Mouse (Mus musculus) thymus, postnatal 36 days (tissue): ENCODE measurements around the gene Krt80.
"Not testable (repeated sequence)": the region's sequence is repeated elsewhere in the genome, so short reads cannot be mapped to it uniquely, and the experiment has no call there.

Source experiments
- DNase-seq, 2 experiments: peaks; one replicate each; pipeline ENCODE4 v3.0.0; 2022; ENCODE audit warnings: mixed read lengths in 2 of 2

Krt80 gene

DNA sequence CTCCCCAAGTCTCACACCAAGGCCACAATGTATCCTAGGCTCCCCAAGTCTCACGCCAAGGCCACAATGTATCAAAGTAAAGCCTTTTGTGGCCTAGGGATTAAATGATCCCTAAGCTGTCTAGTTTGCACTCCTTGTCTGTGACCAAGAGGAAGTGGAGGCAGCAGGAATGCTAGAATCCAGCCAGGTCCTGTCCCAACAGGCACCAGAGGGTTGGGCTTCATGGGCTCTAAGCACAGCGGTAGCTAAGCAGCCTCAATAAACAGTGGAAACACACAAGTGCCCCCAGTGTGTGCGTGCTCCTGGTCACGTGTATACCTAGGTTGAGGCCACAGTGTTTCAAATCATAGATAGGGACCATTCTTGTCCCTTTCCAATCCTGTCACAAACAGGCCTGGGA, 31.6 kb downstream of the Krt80 start:
- DNase-seq: no peak

DNA sequence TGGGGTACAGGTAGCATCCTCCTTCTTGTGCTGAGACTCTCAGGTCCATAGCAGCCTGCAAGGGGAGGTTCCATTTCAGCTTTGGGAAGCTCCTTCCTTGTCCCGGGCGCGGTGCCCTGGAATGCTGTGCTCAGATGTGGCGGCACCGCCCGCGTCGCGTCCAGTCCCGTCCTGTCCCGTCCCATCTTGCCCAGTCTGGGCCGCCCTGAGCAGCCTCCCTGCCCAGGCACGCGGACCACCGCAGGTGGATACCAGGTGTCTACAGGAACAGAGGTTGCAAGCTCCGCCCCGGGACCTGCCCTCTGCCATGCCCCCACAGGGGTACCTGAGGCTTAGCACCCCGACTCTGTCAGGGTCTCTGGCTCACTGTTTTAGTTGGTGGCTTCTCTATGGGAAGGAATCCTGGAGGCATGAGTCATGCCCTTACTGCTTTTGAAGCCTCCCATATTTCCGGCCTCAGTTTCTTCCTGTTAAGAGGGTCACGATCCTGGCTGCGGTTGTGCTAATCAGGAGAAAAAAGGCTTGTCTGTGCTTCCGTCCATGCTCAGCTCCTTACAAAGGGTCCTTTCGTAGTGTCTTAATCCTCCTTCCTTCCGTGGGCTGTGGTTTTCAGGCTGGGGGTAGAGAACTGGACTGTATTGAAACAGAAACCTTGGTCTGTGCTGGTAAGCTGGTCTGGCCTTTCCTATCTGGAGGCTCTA, 33.3 kb downstream of the Krt80 start:
- DNase-seq: no peak

DNA sequence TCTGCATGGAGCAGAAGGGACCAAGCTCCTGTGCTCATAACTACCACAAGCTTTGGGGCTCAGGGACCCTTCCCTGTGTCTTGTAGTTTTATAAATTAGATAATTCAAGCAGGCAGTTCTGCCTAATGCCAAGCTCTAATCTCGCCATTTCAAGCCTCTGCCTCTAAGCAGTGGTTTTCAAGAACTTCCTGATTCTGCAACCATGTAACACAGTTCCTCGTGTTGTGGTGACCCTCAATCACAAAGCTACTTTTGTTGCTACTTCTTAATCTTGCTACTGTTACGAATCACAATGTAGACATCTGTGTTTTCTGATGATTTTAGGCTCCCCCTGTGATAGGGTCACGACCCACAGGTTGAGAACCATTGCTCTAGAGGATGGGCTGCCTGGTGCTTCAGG, 36.3 kb downstream of the Krt80 start:
- DNase-seq: no peak

DNA sequence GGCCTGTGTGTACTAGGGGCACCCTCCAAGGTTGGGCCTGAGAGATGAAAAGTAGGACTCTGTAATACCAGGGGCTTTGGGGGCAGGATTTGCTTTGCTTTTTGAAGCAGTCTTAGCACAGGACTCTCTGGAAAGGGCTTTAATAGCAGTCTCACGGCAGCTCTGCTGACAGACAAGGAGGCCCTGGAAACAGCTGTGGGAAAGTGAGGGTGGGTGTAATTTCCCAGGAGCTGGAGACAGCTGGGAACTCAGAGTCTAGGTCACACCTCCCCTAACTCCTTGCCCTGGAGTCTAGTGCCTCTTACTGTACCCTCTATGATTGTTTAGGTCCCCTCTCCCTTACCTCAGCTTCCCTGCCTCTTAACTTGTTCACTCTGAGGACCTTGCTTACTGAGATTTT, 36.8 kb downstream of the Krt80 start:
- no peak for DNase-seq

DNA sequence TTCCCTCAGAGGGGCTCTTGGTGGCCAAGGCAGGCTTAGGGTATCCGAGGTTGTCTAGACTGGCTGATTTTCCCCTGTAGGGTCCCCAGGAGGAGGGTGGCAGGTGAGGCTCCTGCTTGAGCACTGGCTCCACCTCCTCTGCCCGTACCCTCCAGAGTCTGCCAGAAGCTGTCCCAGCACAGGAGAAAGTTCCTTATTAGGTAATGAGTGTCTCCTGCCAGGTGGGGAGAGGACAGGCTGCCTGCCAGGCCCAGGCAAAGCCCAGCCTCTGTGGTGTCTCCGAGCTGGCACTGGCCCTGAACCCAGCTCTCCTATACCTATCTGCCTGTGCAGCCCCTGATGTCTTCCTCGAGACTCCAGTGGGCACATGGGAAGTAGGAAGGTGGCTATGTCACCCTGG, 37.6 kb downstream of the Krt80 start:
- DNase-seq: no peak

DNA sequence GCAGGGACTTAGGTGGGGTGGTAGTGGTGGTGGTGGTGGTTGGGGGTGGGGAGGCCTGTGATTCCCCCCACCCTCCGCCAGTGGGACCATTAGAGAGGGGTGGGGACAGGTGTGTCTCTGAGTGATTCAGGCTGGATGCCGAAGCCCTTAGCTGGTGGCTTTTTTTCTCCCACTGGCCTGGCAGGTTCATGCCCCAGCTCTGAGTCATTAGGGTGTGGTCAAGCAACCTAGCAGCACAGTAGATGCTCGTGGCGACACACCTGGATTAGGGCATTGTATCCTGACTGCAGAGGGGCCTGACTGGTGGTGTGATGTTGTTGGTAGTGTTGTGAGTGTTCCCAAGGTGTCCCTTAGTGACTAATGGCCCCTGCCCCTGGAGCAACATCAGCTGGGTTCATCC, 38.9 kb downstream of the Krt80 start:
- no peak for DNase-seq

DNA sequence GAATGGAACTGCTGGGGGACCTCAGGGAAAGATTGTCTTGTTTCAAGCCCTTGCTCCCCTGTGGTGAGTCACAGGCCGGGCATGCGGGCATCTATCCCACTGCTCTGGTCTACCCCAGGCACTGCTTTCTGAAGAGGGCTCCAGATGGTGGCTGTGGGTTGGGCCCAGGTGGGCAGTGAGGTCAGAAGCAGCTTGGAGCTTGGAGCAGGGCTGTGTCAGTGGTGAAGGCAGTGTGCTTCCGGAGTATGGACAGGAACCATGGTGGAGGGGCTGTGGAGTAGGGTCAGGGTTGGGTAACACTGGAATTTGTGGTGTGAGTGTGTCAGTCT, 40.4 kb downstream of the Krt80 start:
- no peak for DNase-seq

DNA sequence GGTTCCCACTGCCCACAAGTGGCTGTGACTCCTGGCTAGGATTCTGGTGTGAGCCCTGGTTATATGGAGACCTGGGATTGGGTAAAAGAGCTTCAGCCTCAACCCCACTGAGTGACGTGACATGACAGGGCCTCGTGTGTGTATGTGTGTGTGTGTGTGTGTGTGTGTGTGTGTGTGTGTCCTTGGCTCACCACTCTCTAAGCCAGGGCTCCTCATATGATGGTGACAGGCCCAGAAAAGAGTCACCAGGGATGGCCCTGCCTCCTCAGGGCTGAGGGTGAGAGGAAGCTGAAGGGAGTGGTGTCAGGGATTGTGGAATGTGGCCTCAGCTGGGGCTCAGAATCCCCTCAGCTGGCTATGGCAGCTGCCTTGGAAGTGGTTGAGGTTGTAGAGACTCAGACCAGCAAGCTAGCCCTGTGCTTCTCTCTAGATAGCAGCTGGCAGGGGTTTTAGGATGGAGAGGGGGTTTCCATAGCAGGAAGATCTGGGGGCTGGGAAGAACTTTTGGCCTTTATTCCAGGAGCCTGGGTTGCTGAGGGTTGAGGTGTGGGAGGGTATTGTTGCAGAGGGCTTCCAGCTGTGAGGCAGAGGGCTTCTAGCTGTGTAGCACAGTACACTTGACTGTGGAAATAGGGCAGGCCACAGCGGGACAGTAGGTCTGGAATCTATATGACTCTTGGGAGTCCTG, 40.9 kb downstream of the Krt80 start:
- no peak for DNase-seq

DNA sequence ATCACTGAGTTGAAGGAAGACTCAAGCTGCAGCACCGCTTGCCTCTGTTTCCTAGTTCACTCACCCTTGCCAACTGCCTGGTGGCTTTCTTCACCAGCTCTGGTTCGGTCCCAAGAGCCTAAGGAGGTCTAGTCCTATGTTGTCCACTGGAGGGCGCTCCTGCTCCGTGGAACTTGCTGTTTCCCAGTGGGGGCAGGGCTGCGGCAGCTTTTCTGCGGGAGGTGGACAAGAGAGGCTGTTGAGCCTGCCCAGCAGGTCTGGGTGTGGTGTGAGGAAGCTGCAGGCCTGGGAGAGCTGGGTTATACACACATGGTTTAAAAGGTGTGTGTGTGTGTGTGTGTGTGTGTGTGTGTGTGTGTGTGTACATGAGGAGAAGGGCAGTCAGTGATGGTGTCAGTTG, 42.7 kb downstream of the Krt80 start:
- DNase-seq: peak; percentile 41 to 45

DNA sequence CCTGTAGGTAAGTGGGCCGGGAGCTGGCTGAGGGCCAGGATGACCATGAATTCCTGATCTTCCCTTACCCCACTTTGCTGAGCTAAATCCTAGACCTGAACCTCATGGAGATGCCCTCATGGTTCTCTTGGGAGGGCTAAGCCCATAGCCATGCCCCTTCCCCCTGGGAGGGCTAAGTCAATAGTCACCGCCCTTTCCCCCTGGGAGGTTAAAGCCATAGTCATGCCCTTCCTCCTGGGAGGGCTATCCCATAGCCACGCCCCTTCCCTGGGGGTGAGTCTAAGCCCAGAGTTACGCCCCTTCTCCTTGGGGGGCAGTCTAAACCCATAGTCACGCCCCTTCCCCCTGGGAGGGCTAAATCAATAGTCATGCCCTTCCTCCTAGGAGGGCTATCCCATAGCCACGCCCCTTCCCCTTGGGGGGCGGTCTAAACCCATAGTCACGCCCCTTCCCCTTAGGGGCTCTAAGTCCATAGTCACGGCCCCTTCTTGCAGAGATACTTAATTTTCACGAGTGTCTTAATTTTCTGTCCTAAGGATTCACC, 43.9 kb downstream of the Krt80 start:
- no peak for DNase-seq

DNA sequence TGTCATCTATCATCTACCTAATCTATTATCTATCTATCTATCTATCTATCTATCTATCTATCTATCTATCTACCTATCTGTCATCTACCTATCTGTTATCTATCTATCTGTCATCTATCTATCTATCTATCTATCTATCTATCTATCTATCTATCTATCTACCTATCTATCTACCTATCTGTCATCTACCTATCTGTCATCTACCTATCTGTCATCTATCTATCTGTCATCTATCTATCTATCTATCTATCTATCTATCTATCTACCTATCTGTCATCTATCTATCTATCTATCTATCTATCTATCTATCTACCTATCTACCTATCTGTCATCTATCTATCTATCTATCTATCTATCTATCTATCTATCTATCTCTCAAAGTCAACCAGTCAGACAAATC, 45.6 kb downstream of the Krt80 start:
- DNase-seq: not testable (repeated sequence)

DNA sequence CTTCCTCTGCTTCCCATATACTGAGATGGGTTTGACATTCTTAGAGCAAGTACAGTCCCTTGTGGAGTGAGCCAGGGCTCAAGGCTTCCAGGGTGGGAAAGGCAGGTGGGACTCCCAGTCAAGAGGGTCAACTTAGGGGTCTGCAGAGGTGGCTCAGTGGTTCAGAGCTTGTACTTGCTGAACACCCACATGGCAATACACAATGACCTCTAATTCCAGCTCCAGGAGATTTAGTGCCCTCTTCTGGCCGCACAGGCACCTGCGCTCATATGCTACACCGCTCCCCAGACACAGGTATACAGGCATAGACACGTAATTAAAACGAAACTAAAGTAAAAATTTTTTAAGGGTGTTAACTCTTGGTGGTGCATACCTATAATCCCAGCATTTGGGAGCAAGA, 46.5 kb downstream of the Krt80 start:
- no peak for DNase-seq

DNA sequence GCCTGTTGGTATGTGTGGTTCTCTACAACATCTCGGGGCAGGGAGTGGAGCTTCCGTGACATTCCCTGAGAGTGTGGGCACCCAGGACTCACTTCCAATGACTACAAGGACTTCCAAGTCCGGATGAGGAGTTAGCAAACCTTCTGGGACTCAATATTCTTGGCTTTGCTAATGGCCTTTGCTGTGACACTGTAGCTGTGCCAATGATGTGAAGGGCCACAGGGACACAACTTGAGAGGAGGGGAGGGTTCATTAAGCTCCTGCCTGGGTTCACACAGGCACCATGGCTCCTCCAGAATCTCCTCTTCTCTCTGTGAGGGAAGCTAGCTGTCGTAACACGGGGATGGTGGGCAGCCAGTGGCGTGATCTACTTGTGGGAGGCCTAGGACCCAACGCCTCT, 47.3 kb downstream of the Krt80 start:
- DNase-seq: no peak

DNA sequence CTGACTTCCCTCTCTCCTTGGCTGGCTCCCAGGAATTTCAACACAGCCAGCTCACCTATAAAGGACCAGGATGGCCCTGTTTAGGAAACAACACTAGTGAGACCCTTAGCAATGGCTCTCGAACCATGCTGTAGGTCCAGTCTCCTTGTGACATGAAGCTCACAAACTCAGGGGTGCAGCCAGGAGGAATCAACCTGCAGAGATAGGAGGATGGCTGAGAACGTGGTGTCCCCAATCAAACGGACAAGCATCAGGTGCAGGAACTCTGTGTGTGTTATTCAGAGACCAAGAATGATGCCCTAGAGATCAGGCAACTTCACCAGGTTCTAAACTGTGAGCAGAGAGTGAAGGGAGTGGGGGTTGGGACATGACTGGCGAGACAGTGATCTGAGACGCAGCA, 47.9 kb downstream of the Krt80 start:
- DNase-seq: no peak

DNA sequence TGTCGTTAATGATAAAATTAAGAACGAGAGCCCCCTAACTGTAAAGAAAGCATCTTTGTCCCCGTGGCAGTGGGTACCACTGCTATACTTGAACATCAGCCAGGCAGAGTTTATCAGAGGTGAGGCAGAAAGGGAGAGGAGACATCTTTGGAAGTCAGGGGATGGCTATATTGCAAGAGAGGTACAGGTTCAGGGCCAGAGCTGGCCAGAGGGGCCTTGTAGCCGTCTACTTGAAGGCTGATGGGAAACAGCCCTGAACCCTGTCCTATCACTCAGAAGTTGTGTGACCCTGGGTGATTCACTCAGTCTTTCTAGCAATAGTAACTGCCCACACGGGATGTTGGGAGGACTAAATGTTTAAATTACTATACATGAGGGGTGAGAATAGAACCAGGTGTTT, 48.8 kb downstream of the Krt80 start:
- DNase-seq: no peak

DNA sequence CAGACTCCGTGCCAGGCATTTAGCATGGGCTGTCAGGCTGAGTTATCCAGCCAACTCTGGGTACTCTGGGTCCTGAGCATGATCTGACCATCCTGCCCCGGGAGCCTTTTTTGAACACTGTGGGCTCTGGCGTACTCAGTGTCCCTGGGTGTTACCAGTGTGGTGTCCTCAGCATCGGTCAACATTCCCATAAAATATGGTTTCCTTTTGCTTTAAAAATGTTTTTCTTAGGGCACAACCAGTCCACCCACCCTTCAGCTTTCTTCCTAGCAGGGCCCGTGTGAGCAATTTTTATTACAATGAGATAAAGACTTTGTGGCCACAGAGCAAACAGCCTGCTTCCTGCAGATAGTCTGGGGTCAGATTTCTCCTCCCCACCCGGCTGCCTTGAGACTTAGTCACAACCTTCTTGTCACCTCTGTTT, 49.3 kb downstream of the Krt80 start:
- no peak for DNase-seq

DNA sequence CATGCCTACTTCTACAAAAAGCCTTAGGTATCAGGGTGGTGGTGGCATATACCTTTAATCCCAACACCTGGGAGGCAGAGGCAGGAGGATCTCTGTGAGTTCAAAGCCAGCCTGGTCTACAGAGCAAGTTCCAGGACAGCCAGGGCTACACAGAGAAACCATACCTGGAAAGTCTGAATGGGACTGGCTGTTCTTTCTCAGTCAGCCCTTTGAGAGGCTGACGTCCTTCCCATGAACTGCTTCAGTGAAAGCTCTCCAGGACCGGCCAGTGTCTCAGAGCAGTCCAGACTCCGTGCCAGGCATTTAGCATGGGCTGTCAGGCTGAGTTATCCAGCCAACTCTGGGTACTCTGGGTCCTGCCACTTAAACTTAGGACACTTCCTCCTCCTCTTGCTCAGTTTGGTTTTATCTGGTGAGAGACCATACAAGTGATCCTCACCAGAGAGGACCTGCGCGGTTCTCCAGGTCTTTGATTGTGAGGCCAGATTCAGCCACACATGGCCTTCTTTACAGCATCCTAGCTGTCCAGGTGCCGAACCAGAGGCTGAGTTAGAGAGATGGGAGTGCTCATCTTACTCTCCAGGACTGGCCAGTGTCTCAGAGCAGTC, 49.8 kb downstream of the Krt80 start:
- DNase-seq: no peak

DNA sequence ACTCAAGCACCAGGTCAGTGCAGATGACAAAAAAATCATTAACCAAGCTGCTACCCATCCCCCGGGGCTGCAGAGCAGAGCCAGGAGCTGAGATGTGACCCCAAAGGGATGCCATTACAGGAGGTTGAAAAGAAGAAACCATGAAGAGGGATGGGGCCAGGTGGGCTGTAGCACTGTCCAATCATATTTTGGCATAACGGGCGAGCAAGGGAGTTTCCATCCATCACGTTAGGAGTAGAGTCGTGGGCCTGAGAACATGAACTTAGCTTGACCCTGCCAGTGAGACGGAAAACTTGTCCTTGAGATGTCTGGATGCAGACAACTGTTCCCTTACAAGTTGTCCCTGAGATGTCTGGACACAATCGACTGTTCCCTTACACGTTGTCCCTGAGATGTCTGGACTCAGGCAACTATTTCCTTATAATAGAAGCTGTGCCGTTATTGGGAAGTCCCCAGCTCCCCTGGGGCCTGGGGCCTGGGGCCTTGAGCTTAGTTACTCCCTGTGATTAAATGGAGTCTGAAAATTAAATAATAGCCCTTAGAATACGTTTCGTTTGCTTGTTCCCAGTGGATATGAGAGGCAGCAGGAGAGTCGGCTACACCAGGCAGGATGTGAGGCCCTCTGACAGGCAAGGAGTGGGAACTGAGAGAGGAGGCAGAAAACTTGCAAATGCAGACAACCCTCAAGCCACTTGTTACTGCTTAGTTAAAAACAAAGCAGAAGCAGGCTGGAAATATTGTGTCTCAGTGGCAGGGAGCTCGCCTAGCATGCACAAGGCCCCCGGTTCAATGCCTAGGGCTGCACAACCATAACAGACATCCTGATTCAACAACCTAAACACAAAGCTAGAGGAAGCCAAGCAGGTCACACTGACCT, 50.8 kb downstream of the Krt80 start:
- no peak for DNase-seq

DNA sequence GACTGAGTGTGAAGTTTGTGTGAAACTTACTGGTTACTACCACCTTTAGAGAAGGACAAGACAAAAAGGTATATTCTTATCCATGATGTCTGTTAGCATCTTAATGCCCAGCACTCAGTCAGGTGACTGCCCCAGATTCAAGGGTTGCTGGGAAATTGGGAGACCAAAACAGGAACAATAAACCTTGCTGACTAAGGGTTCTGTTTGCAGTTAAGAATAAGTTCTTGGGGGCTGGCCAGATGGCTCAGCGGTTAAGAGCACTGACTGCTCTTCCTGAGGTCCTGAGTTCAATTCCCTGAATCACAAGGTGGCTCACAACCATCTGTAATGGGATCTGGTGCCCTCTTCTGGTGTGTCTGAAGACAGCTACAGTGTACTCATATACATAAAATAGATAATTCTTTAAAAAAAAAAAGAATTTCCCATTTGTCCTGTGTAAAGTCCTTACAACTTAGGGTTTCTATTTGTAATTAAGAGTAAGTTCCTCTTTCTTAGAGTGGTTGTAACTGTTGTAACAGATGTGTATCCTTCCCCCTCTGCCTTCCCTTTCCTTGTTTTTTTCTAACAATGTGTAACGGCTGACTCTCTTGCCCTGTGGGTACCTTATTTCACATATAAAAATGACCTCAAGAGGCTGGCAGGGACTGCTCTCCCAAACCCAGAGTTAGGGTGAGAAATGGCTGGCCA, 52.0 kb downstream of the Krt80 start:
- DNase-seq: no peak

DNA sequence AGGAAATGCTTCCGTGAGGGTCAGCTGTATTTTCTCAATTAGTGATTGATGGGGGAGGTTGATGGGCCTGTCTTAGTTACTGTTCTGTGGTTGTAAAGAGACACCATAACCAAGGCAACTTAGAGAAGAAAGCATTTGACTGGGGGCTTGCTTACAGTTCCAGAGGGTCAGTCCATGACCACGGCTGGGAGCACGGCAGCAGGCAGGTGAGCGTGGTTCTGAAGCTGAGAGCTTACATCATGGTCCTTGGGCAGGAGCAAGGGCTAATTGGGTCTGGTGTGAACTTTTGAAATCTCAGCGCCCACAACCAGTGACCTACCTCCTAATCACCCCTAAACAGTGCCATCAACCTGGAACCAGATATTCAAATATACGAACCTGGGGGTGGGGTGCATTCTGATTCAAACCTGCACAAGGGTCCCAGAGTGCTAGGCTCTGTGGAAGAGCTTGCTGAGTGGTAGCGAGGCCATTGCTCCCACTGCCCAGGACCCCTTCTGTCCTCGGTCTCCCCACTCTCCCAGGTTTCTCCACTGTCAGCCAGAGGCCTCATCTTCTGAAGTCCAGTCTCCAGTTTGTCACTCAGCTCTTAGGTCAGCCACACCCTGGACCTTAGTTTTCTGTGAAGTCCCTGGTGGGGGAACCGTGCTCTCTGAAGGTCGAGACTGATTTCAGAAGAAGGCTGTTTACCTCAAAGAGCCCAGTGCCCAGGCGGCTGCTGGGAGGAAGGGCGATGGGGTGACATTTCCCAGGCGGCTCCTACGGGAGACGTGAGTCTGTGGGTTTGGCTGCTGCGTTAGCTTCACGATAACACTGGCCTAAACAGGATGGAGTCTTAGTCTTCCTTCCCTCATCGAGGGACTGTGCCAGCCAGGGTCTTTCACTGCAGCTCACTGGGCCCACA, 52.8 kb downstream of the Krt80 start:
- no peak for DNase-seq

DNA sequence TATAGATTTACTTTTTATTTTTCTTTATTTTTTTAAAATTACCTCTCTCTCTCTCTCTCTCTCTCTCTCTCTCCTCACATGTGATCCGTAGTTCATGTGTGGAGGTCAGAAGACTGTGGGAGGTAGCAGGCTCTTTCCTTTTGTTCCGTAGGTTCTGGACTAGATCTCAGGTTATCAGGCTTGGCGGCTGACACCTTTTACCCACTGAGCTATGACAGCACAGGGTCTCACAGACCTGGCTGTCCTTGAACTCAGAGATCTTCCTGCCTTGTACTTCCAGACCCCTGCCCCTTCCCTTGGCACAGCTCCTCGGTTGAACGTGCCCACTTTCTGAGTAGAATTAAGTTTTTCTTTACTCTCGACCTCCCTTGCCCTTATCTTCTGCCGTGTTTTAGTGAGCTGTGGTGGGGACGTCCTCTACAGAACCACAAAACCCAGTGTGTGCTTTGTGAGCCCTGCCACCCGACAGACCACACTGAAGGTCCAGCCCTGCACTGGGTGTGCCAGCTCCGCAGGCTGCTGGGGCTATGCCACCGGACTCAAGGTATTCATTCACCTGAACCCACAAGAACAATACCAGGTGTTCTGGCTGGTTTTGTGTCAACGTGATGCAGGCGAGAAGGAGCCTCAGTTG, 53.6 kb downstream of the Krt80 start:
- DNase-seq: no peak
